Mouse (Mus musculus): ENCODE measurements around the gene Srcin1. TPM values are rescaled to one million over a fixed set of nuclear protein-coding genes. Genes with fewer than 3 reads are reported as not detected.

Srcin1 gene
- polyA plus RNA-seq (2015; fragmentation: Illumina TruSeq; extraction: RNeasy Lipid Tissue Mini Kit (QIAGEN cat#74804); ENCODE audit: low read depth, low replicate concordance) = 109 TPM

DNA sequence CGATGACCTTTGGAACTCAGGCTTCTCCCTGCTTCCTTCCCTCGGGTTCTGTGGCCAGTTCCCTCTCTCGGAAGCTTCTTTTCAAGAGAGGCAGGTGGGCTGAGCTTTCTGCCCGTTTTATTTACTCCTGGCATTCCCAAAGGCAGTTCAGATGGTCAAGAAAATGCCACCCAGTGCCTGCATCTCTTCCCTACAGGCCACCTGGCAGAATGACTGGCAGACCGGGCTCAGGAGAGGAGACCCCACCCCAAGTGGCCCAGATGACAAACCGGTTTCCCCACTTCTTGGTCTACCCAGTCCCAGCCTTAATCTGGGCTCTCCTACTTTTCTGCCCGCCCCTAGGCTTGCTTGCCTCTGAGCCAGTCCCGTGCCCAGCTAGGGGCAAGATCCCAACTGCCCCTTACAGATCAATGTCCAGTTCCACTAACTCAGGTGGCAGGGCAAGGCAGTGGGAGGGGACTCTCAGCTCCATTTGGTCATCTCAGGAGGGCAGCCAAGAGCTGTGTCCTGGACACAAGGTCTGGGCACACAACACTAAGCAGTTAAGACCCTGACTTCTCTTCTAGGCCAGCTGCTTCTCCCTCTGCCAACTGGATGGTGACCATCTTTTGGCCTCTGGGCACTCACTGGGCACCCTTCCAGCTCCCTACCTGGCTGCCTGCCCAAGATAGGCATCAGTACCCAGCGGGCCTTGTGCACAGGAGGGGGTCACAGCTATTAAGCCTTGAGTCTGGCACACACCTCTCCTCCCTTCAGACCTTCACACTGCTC lies at the start of gene Srcin1:
Gene Srcin1, minus strand, starts transcription at position 51 of the 771 bp plus-strand sequence.

DNA sequence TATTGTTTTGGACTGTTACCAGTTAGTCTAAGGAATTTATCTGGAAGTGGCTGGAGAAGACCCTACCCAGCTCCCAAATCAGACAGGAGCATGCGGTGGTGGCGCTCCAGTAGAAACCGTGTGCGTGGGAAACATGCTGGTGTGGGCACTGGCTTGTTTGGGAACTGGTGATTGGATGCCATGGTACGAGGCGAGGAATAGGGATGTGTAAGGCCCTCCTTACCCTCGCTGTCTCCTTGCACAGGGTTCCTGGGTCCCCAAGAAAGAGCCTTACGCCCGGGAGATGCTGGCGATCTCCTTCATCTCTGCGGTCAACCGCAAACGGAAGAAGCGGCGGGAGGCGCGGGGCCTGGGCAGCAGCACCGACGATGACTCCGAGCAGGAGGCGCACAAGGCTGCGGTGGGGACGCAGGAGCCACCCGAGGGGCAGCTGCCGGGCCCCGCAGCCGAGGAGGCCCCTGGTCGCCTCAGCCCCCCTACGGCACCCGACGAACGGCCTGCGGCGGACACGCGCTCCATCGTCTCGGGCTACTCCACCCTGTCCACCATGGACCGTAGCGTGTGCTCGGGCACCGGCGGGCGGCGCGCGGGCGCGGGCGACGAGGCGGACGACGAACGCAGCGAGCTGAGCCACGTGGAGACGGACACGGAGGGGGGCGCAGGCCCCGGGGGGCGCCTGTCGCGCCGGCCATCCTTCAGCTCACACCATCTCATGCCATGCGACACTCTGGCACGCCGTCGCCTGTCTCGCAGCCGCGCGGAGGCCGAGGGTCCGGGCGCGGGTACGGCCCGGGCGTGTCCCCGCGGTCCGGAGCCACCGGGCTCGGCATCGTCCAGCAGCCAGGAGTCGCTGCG lies 75.9 kb downstream of the Srcin1 start, which contains the start of gene 4933428G20Rik:
Gene 4933428G20Rik, minus strand, starts transcription at position 476 of the 855 bp plus-strand sequence.

Other genes starting within 250 kb of the Srcin1 start
- gene Gpr179, start 224.1 kb downstream of the Srcin1 start, polyA plus RNA-seq (2015; fragmentation: Illumina TruSeq; extraction: RNeasy Lipid Tissue Mini Kit (QIAGEN cat#74804); ENCODE audit: low read depth, low replicate concordance) = 0.57 TPM
- 44.6 TPM for gene Socs7, start 213.6 kb downstream of the Srcin1 start, polyA plus RNA-seq (2015; fragmentation: Illumina TruSeq; extraction: RNeasy Lipid Tissue Mini Kit (QIAGEN cat#74804); ENCODE audit: low read depth, low replicate concordance)
- gene Arhgap23, start 160.7 kb downstream of the Srcin1 start, polyA plus RNA-seq (2015; fragmentation: Illumina TruSeq; extraction: RNeasy Lipid Tissue Mini Kit (QIAGEN cat#74804); ENCODE audit: low read depth, low replicate concordance) = 54.0 TPM
- not detected for gene 4933428G20Rik, start 75.8 kb downstream of the Srcin1 start, polyA plus RNA-seq (2015; fragmentation: Illumina TruSeq; extraction: RNeasy Lipid Tissue Mini Kit (QIAGEN cat#74804); ENCODE audit: low read depth, low replicate concordance)
- gene Epop, start 53.5 kb upstream of the Srcin1 start, polyA plus RNA-seq (2015; fragmentation: Illumina TruSeq; extraction: RNeasy Lipid Tissue Mini Kit (QIAGEN cat#74804); ENCODE audit: low read depth, low replicate concordance) = 46.9 TPM
- 50.7 TPM for gene Mllt6, start 87.2 kb upstream of the Srcin1 start, polyA plus RNA-seq (2015; fragmentation: Illumina TruSeq; extraction: RNeasy Lipid Tissue Mini Kit (QIAGEN cat#74804); ENCODE audit: low read depth, low replicate concordance)
- 74.5 TPM for gene Cisd3, start 109.6 kb upstream of the Srcin1 start, polyA plus RNA-seq (2015; fragmentation: Illumina TruSeq; extraction: RNeasy Lipid Tissue Mini Kit (QIAGEN cat#74804); ENCODE audit: low read depth, low replicate concordance)
- gene Pcgf2, start 124.3 kb upstream of the Srcin1 start, polyA plus RNA-seq (2015; fragmentation: Illumina TruSeq; extraction: RNeasy Lipid Tissue Mini Kit (QIAGEN cat#74804); ENCODE audit: low read depth, low replicate concordance) = 28.3 TPM
- 222 TPM for gene Psmb3, start 127.2 kb upstream of the Srcin1 start, polyA plus RNA-seq (2015; fragmentation: Illumina TruSeq; extraction: RNeasy Lipid Tissue Mini Kit (QIAGEN cat#74804); ENCODE audit: low read depth, low replicate concordance)
- 77.9 TPM for gene Pip4k2b, start 168.5 kb upstream of the Srcin1 start, polyA plus RNA-seq (2015; fragmentation: Illumina TruSeq; extraction: RNeasy Lipid Tissue Mini Kit (QIAGEN cat#74804); ENCODE audit: low read depth, low replicate concordance)
- gene Cwc25, start 190.4 kb upstream of the Srcin1 start, polyA plus RNA-seq (2015; fragmentation: Illumina TruSeq; extraction: RNeasy Lipid Tissue Mini Kit (QIAGEN cat#74804); ENCODE audit: low read depth, low replicate concordance) = 11.9 TPM
- gene 1700001P01Rik, start 199.7 kb upstream of the Srcin1 start, polyA plus RNA-seq (2015; fragmentation: Illumina TruSeq; extraction: RNeasy Lipid Tissue Mini Kit (QIAGEN cat#74804); ENCODE audit: low read depth, low replicate concordance) = 0.92 TPM
- gene Rpl23, start 206.3 kb upstream of the Srcin1 start, polyA plus RNA-seq (2015; fragmentation: Illumina TruSeq; extraction: RNeasy Lipid Tissue Mini Kit (QIAGEN cat#74804); ENCODE audit: low read depth, low replicate concordance) = 513 TPM
- gene Lasp1, start 222.8 kb upstream of the Srcin1 start, polyA plus RNA-seq (2015; fragmentation: Illumina TruSeq; extraction: RNeasy Lipid Tissue Mini Kit (QIAGEN cat#74804); ENCODE audit: low read depth, low replicate concordance) = 94.8 TPM

Measured in brain, adult 10 weeks (tissue).